Mouse (Mus musculus) G1E-ER4 (cell line): ENCODE measurements around the gene Gm20855. TPM values are rescaled to one million over a fixed set of nuclear protein-coding genes. Genes with fewer than 3 reads are reported as not detected.
"Not testable (repeated sequence)": the region's sequence is repeated elsewhere in the genome, so short reads cannot be mapped to it uniquely, and the experiment has no call there.

Experiments
- GATA1 ChIP-seq: IDR thresholded peaks from one replicate; pipeline ENCODE4 v1.8.0; 2012; ENCODE audit warnings: low read length, inconsistent platforms
- polyA plus RNA-seq: library from polyadenylated mRNA; stranded (reverse); fragments of >175 nt; gene quantifications from 2 replicates; pipeline ENCODE4 v1.2.3, GENCODE M21; 2012

Gm20855 gene
- polyA plus RNA-seq, result not detected in 2 replicates

DNA sequence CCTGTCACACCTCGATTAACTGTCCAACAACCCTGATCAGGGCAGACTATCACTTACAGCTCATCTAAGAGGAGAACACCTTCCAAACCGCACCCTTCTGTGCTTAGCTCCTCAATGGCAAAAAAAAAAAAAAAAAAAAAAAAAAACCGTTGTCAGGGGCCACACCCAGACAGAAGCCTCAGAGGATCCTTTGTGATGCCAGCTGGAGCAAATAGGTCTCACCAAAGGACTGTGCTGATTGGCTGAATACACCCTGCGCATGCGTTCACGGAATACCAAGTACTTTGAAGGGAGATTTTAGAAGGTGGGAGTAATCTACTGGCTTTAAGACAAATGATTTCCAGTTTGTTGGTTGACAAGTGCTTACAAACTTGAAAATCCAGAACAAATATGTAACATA, at the start of gene Gm20855:
Gm20855 (minus strand) TSS at position 101 of the 400 bp plus-strand sequence.
- not testable (repeated sequence) for TF ChIP-seq GATA1
